Mouse (Mus musculus) limb, embryonic 11.5 days (tissue): ENCODE results near the gene Slc7a6. TPM values are rescaled to one million over a fixed set of nuclear protein-coding genes. Genes with fewer than 3 reads are reported as not detected.

Experiments used
- ATAC-seq: fragments of 200-750 bp; cut with Nextera tagmentation; 2 replicates; pipeline ENCODE4 v1.8.0; 2017; ENCODE audit warnings: low read depth; ENCODE audit not compliant: insufficient number of reproducible peaks, low FRiP score, low TSS enrichment
- DNase-seq: peaks from one replicate; pipeline ENCODE4 v3.0.0-alpha.2; 2015; ENCODE audit warnings: low spot score
- H3K27ac ChIP-seq: fragments of 300-500 bp; sonication (generic); replicated peaks from 2 replicates; pipeline ENCODE4 v1.5.1; 2014; ENCODE audit warnings: low read depth, mild to moderate bottlenecking, low read length
- H3K27me3 ChIP-seq: fragments of 300-500 bp; sonication (generic); 2 replicates; pipeline ENCODE4 v1.6.1; 2014; ENCODE audit warnings: mild to moderate bottlenecking, low read length, mixed read lengths; ENCODE audit not compliant: control insufficient read depth, insufficient read depth
- H3K36me3 ChIP-seq: fragments of 300-500 bp; sonication (generic); 2 replicates; pipeline ENCODE4 v1.6.1; 2014; ENCODE audit warnings: mild to moderate bottlenecking, low read length, moderate library complexity, mixed read lengths; ENCODE audit not compliant: control insufficient read depth, insufficient read depth
- H3K4me1 ChIP-seq: fragments of 300-500 bp; sonication (generic); 2 replicates; pipeline ENCODE4 v1.6.1; 2014; ENCODE audit warnings: low read length, mixed read lengths; ENCODE audit not compliant: control insufficient read depth, insufficient read depth
- H3K4me2 ChIP-seq: fragments of 300-500 bp; sonication (generic); 2 replicates; pipeline ENCODE4 v1.6.1; 2014; ENCODE audit warnings: low read depth, mild to moderate bottlenecking, moderate library complexity; ENCODE audit not compliant: severe bottlenecking
- H3K4me3 ChIP-seq: fragments of 300-500 bp; sonication (generic); 2 replicates; pipeline ENCODE4 v1.5.1; 2014; ENCODE audit warnings: low read depth, low read length
- H3K9ac ChIP-seq: fragments of 300-500 bp; sonication (generic); 2 replicates; pipeline ENCODE4 v1.6.1; 2014; ENCODE audit warnings: mild to moderate bottlenecking, low read length
- H3K9me3 ChIP-seq: fragments of 300-500 bp; sonication (generic); 2 replicates; pipeline ENCODE4 v1.6.1; 2016; ENCODE audit warnings: low read length; ENCODE audit not compliant: control insufficient read depth
- WGBS: fragments of 180-500 bp; shearing (Covaris S2); extraction: QIAGEN DNeasy Blood & Tissue Kit; methylation state at CpG from one replicate; pipeline ENCODE4 v1.1.7; 2014; 5-methylcytosine and 5-hydroxymethylcytosine counted together
- polyA plus RNA-seq: library from polyadenylated mRNA; unstranded; fragments of >200 nt; fragmentation: Nextera tagmentation; extraction: Ambion mirVana; gene quantifications from 2 replicates; pipeline ENCODE4 v1.2.1, GENCODE M21; 2014

Gene Slc7a6
- polyA plus RNA-seq, 1 experiment from 2014 or later = 107 TPM

GRCm38 (mm10) chr8:106131021-106131420 is 37.6 kb upstream of the Slc7a6 start:
- no peak overlapping the region for H3K9ac ChIP-seq
- H3K9me3 ChIP-seq = no peaks in the 10 kb centered on the region
- no peaks in the 10 kb centered on the region for H3K4me1 ChIP-seq
- ATAC-seq = no peak
- H3K4me2 ChIP-seq = no peak overlapping the region
- no peak for DNase-seq
- peaks cover 6% of the 10 kb centered on the region; the same call in 1 of the 2 replicates for H3K36me3 ChIP-seq
- H3K4me3 ChIP-seq = no peak overlapping the region
- H3K27ac ChIP-seq = no peak overlapping the region
- 91% methylated on average over 4 of the region's 4 CpGs for WGBS
- peaks cover 31% of the 10 kb centered on the region for H3K27me3 ChIP-seq

DNA sequence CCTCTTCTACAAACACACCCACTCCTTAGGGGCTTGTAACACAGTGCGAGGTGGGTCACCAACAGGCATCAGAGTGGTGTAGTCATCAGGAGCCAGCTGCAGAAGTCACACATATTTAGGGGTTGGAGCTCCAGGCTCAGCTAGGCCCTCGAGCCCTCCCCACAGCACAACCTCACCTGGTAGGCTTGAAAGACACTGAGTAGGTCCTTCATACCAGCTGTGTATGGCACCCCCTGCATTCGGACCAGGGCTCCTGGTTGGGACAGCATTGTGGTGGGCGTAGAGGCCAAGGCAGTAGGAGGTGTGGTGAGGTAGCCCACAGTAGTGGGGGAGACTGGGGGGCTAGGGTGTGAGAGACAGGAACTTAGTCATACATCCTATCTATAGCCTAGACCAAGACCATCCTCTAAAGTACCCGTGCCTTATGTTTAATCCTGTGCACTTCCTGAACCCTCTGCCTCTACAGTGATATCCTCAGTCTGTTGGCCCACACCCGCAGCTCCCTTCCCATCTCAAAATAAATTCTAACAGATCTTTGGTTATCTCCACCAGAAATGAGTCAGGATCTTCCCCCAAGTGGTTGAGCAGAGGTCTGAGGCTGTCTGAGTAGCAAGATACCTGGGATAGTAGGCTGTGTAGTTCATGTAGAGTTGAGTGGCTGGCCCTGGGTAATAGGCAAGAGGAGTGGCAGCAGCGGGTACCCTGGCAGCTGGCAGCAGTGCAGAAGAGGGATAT is 37.0 kb upstream of the Slc7a6 start:
- ATAC-seq = no peak
- Histone ChIP-seq H3K4me2 (no peak overlapping the region), H3K36me3 (peaks cover 6% of the 10 kb centered on the region; the same call in 1 of the 2 replicates), H3K27me3 (peaks cover 36% of the 10 kb centered on the region), H3K9ac (no peak overlapping the region), H3K4me1 (peaks cover 5% of the 10 kb centered on the region), H3K4me3 (no peak overlapping the region), H3K27ac (no peak overlapping the region), H3K9me3 (no peaks in the 10 kb centered on the region)
- DNase-seq = no peak
- 91% methylated on average over 7 of the region's 7 CpGs for WGBS

GRCm38 (mm10) chr8:106132356-106132755 is 36.3 kb upstream of the Slc7a6 start:
- 94% methylated on average over 11 of the region's 11 CpGs for WGBS
- DNase-seq = no peak
- peaks cover 44% of the 10 kb centered on the region for H3K27me3 ChIP-seq

GRCm38 (mm10) chr8:106133526-106133925 is 35.1 kb upstream of the Slc7a6 start:
- H3K4me3 ChIP-seq = no peak overlapping the region
- no peak for ATAC-seq
- H3K4me1 ChIP-seq = peaks cover 15% of the 10 kb centered on the region
- H3K27ac ChIP-seq = no peak overlapping the region
- H3K9me3 ChIP-seq = no peaks in the 10 kb centered on the region
- 61% methylated on average over 13 of the region's 13 CpGs for WGBS
- H3K9ac ChIP-seq = no peak overlapping the region
- no peak for DNase-seq
- H3K27me3 ChIP-seq = peaks cover 51% of the 10 kb centered on the region
- peaks cover 3% of the 10 kb centered on the region; the same call in 1 of the 2 replicates for H3K36me3 ChIP-seq
- no peak overlapping the region for H3K4me2 ChIP-seq

More at GRCm38 (mm10) chr8:106132356-106132755, 36.3 kb upstream of the Slc7a6 start:
- Histone ChIP-seq H3K9me3 (no peaks in the 10 kb centered on the region), H3K4me2 (no peak overlapping the region), H3K9ac (no peak overlapping the region), H3K36me3 (peaks cover 6% of the 10 kb centered on the region; the same call in 1 of the 2 replicates), H3K4me1 (peaks cover 12% of the 10 kb centered on the region), H3K4me3 (no peak overlapping the region), H3K27ac (no peak overlapping the region)
- ATAC-seq = no peak

GRCm38 (mm10) chr8:106133946-106134345 is 34.7 kb upstream of the Slc7a6 start:
- Histone ChIP-seq H3K4me2 (no peak overlapping the region), H3K4me1 (peaks cover 15% of the 10 kb centered on the region), H3K27me3 (peaks cover 51% of the 10 kb centered on the region), H3K4me3 (no peak overlapping the region), H3K9me3 (no peaks in the 10 kb centered on the region), H3K36me3 (peaks cover 3% of the 10 kb centered on the region; the same call in 1 of the 2 replicates), H3K27ac (no peak overlapping the region), H3K9ac (no peak overlapping the region)
- 69% methylated on average over 6 of the region's 6 CpGs for WGBS
- DNase-seq (no peak), ATAC-seq (no peak)

DNA sequence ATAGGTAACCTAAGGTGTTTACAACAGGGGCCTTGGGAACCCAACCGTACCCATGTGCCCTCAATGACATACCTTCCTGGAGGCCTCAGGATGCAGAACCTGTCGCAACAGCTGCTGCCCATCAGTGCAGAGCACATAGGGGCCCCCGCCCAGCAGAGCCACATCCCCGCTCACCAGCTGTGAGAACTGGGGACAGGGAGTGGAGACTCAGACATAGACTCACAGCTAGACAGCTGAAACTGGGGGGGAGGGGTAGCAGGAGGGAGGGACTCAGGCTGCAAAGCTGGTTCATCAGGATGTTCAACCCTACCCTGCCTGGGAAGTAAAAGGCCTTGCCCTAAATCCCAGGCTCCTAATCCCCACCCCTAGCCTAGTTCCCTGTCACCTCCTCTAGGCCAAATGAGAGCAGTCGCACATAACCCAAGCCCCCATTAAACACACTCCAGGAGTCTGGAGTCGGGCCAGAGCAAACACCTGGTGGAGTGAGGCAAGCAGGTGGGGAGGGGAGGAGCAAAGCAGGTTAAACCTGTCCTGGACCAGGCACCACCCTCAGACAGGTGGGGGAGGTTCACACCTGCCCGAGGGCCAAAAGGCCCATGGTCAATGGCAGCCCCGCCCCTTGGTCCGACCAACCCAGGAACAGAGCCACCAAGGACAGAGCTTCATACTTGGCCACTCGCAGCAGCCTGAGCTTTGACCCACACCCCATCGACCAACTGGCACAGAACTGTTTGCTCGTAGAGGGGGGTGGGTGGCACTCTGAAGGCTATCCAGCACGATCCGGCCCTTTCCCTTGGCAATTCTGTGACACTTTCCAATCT is 33.7 kb upstream of the Slc7a6 start:
- Histone ChIP-seq H3K27ac (no peak overlapping the region), H3K4me3 (no peak overlapping the region), H3K4me2 (no peak overlapping the region), H3K4me1 (peaks cover 15% of the 10 kb centered on the region), H3K36me3 (peaks cover 3% of the 10 kb centered on the region; the same call in 1 of the 2 replicates), H3K27me3 (peaks cover 51% of the 10 kb centered on the region), H3K9me3 (no peaks in the 10 kb centered on the region), H3K9ac (no peak overlapping the region)
- ATAC-seq (0 out of 2 replicates have a peak, but pooled peaks have one; percentile 26), DNase-seq (peak; percentile 35)
- WGBS = 18% methylated on average over 14 of the region's 14 CpGs

DNA sequence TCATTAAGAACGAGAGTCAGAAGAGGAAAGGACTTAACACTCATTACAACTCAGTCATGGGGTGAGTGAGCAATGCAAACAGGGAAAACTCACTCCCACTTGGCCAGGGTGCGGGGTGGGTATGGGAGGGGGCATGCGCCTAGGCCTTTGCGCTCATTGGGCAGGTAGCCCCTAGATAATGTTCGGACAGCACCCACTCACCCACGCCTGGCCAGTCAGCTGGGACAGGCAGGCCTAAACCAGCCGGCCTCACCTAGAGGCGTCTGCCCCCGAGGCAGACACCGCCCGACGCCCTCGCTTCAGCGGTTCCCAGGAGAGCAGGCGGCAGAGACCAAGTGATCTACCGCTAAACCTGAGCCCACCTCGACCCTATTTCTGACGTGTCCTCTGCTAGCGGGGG is 33.0 kb upstream of the Slc7a6 start:
- Histone ChIP-seq H3K4me1 (peaks cover 15% of the 10 kb centered on the region), H3K4me2 (peak overlapping the region; percentile 83; the same call in 1 of the 2 replicates), H3K4me3 (peak overlapping the region; percentile 50), H3K27me3 (peaks cover 51% of the 10 kb centered on the region), H3K27ac (no peak overlapping the region), H3K9ac (no peak overlapping the region), H3K36me3 (peaks cover under 1% of the 10 kb centered on the region; the same call in 1 of the 2 replicates), H3K9me3 (no peaks in the 10 kb centered on the region)
- DNase-seq = peak; percentile 35
- WGBS = 5% methylated on average over 19 of the region's 19 CpGs
- ATAC-seq = no peak
